Mouse (Mus musculus) hindbrain, embryonic 11.5 days (tissue): ENCODE data around the gene Foxred1. TPM values are rescaled to one million over a fixed set of nuclear protein-coding genes. Genes with fewer than 3 reads are reported as not detected.

Source experiments
- ATAC-seq: fragments of 200-750 bp; cut with Nextera tagmentation; 2 replicates; pipeline ENCODE4 v1.8.0; 2017; ENCODE audit warnings: mild to moderate bottlenecking, moderate TSS enrichment, moderate library complexity; ENCODE audit not compliant: low FRiP score
- DNase-seq: peaks from one replicate; pipeline ENCODE4 v3.0.0-alpha.2; 2015; ENCODE audit warnings: low spot score
- H3K27ac ChIP-seq: fragments of 300-500 bp; sonication (generic); 2 replicates; pipeline ENCODE4 v1.5.1; 2014; ENCODE audit warnings: mild to moderate bottlenecking, low read depth, low read length
- H3K27me3 ChIP-seq: fragments of 300-500 bp; sonication (generic); 2 replicates; pipeline ENCODE4 v1.6.1; 2014; ENCODE audit warnings: mild to moderate bottlenecking, low read length, moderate library complexity, mixed read lengths; ENCODE audit not compliant: control insufficient read depth, insufficient read depth
- H3K36me3 ChIP-seq: fragments of 300-500 bp; sonication (generic); 2 replicates; pipeline ENCODE4 v1.6.1; 2014; ENCODE audit warnings: mild to moderate bottlenecking, low read length, moderate library complexity, mixed read lengths; ENCODE audit not compliant: control insufficient read depth, insufficient read depth
- H3K4me1 ChIP-seq: fragments of 300-500 bp; sonication (generic); replicated peaks from 2 replicates; pipeline ENCODE4 v1.6.1; 2014; ENCODE audit warnings: low read length, mixed read lengths; ENCODE audit not compliant: control insufficient read depth, insufficient read depth
- H3K4me2 ChIP-seq: fragments of 300-500 bp; sonication (generic); replicated peaks from 2 replicates; pipeline ENCODE4 v1.6.1; 2014; ENCODE audit warnings: mild to moderate bottlenecking, low read depth, low read length
- H3K4me3 ChIP-seq: fragments of 300-500 bp; sonication (generic); 2 replicates; pipeline ENCODE4 v1.5.1; 2014; ENCODE audit warnings: low read depth, low read length
- H3K9ac ChIP-seq: fragments of 300-500 bp; sonication (generic); 2 replicates; pipeline ENCODE4 v1.6.1; 2014; ENCODE audit warnings: low read depth, low read length
- H3K9me3 ChIP-seq: fragments of 300-500 bp; sonication (generic); 2 replicates; pipeline ENCODE4 v1.6.1; 2016; ENCODE audit warnings: low read length; ENCODE audit not compliant: control insufficient read depth
- WGBS: fragments of 180-500 bp; shearing (Covaris S2); extraction: QIAGEN DNeasy Blood & Tissue Kit; methylation state at CpG from one replicate; pipeline ENCODE4 v1.1.7; 2014; 5-methylcytosine and 5-hydroxymethylcytosine counted together
- polyA plus RNA-seq: library from polyadenylated mRNA; unstranded; fragments of >200 nt; fragmentation: Nextera tagmentation; extraction: Ambion mirVana; gene quantifications from 2 replicates; pipeline ENCODE4 v1.2.1, GENCODE M21; 2014

Foxred1 gene
- polyA plus RNA-seq, 1 experiment from 2014 or later, result 30.7 TPM

DNA sequence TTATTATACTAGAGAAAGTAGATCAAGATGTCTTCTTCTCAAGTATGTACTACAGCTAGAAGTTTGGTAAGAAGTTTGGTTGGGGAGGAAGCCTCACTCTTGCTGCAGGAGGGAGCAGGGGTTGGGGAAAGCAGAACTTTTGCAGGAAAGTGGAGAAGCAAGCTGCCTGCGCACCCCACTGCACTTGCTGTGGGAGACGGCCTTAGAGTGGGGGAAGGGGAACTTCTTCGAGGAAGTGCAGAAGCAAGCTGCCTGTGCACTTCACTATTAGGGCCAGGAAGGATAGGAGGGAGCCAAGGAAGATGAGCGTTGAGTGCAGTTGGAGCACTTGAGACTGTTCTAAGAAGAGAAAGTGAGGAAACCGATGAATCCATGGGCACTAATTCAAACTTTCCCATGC is 27.5 kb downstream of the Foxred1 start:
- WGBS, result 68% methylated on average over 5 of the region's 5 CpGs
- H3K36me3 ChIP-seq, result 0 out of 2 replicates have a peak, but pooled peaks cover 2% of the 10 kb centered on the region
- H3K4me2 ChIP-seq, result no peak overlapping the region
- H3K4me1 ChIP-seq, result no peaks in the 10 kb centered on the region
- H3K27me3 ChIP-seq, result no peaks in the 10 kb centered on the region
- DNase-seq (no peak), ATAC-seq (no peak)
- H3K9ac ChIP-seq, result no peak overlapping the region
- no peak overlapping the region for H3K27ac ChIP-seq
- no peak overlapping the region for H3K4me3 ChIP-seq
- no peaks in the 10 kb centered on the region for H3K9me3 ChIP-seq

- 95% methylated on average over 2 of the region's 2 CpGs for WGBS
- DNase-seq (no peak), ATAC-seq (no peak)
- Histone ChIP-seq H3K9ac (no peak overlapping the region), H3K9me3 (no peaks in the 10 kb centered on the region), H3K4me3 (no peak overlapping the region), H3K36me3 (0 out of 2 replicates have a peak, but pooled peaks cover 2% of the 10 kb centered on the region), H3K4me2 (no peak overlapping the region), H3K27ac (no peak overlapping the region), H3K27me3 (no peaks in the 10 kb centered on the region), H3K4me1 (no peaks in the 10 kb centered on the region)
Observed at GRCm38 (mm10) chr9:35182832-35183231, 28.0 kb downstream of the Foxred1 start.

DNA sequence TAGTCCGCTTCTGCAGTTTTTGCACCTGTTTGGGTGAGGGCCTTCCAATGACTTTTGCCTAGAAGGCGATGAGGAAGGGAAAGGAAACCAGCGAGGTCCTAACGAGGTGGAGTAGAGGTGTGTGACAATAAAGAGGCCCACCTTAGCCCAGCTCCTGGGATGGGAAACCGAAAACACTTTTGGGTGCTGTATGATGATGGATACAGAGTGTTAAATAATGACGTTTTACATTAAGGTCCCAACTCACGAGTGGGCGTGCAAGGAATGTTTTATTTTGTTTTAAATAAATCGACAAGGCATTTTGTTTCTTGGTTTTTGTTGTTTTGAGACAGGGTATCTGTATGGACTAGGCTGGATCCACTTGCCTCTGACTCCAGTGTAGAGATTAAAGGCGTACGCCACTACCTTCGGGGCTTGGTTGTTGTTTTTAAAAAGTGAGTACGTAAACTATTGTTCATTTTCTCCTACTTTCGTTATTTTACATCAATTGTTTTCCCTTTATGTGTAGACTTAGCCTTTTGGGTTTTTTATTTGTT is 34.7 kb downstream of the Foxred1 start:
- ATAC-seq (peak; percentile 54), DNase-seq (no peak)
- H3K36me3 ChIP-seq, result no peaks in the 10 kb centered on the region
- WGBS, result 50% methylated on average over 14 of the region's 14 CpGs
- H3K9me3 ChIP-seq, result no peaks in the 10 kb centered on the region
- peak overlapping the region; percentile 63 for H3K4me3 ChIP-seq
- H3K9ac ChIP-seq, result no peak overlapping the region
- H3K4me1 ChIP-seq, result no peaks in the 10 kb centered on the region
- H3K27ac ChIP-seq, result no peak overlapping the region
- no peaks in the 10 kb centered on the region for H3K27me3 ChIP-seq
- H3K4me2 ChIP-seq, result peak overlapping the region; percentile 70

- Histone ChIP-seq H3K4me1 (no peaks in the 10 kb centered on the region), H3K9me3 (no peaks in the 10 kb centered on the region), H3K9ac (peak within 1 kb of the TSS; percentile 64), H3K36me3 (no peaks in the 10 kb centered on the region), H3K27me3 (no peaks in the 10 kb centered on the region), H3K4me2 (peak within 1 kb of the TSS; percentile 70), H3K27ac (0 out of 2 replicates have a peak within 1 kb of the TSS, but pooled peaks have one; percentile 54), H3K4me3 (peak within 1 kb of the TSS; percentile 63)
- ATAC-seq (peak; percentile 98), DNase-seq (peak; percentile 94)
- WGBS, result under 1% methylated on average over 38 of the region's 38 CpGs
Observed at GRCm38 (mm10) chr9:35175251-35176123, 35.4 kb downstream of the Foxred1 start, which contains the start of gene Dcps. Gene Dcps, minus strand, starts transcription at chr9:35176061.

DNA sequence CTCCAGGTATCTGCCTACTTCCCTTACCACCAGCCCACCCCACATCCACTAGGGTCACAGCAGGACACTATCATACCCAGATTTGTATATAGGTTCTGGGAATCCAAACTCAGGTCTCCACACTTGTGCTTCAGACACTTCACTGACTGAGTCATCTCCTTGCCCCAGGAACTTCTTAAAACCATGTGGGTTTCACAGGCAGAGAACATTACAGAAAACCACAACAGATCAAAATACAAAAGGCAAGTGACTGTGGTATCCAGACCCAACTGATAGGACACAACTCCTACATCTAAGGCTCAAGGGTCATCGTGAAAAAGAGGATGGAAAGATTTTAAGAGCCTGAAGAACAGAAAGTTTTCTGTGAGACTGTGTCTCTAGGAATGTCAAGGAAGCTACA is 37.5 kb downstream of the Foxred1 start:
- DNase-seq (no peak), ATAC-seq (no peak)
- no peak overlapping the region for H3K27ac ChIP-seq
- no peak overlapping the region for H3K9ac ChIP-seq
- no peaks in the 10 kb centered on the region for H3K4me1 ChIP-seq
- WGBS, result 89% methylated on average over 1 of the region's 1 CpGs
- no peaks in the 10 kb centered on the region for H3K9me3 ChIP-seq
- H3K4me3 ChIP-seq, result no peak overlapping the region
- H3K27me3 ChIP-seq, result no peaks in the 10 kb centered on the region
- no peaks in the 10 kb centered on the region for H3K36me3 ChIP-seq
- no peak overlapping the region for H3K4me2 ChIP-seq

DNA sequence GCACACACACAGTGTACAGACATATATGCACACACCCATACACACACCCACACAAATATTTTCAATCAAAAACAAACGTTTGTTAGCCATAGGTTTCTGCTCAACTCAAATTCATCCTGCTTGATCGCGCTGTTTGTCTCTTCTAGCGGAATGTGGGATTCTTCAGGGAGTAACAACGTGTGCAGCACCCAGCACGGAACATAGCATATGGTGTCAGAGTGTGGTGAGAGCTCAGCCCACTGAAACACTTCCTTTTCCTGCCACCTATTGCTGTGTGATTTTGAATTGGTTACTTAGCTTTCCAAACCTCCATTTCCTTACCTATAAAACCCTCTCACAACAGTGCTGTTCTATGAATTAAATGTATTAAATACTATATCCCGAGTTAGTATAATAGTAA is 40.8 kb downstream of the Foxred1 start:
- DNase-seq (no peak), ATAC-seq (no peak)
- no peaks in the 10 kb centered on the region for H3K36me3 ChIP-seq
- no peaks in the 10 kb centered on the region for H3K4me1 ChIP-seq
- 92% methylated on average over 7 of the region's 7 CpGs for WGBS
- no peak overlapping the region for H3K4me2 ChIP-seq
- no peak overlapping the region for H3K4me3 ChIP-seq
- no peaks in the 10 kb centered on the region for H3K27me3 ChIP-seq
- H3K27ac ChIP-seq, result no peak overlapping the region
- no peak overlapping the region for H3K9ac ChIP-seq
- H3K9me3 ChIP-seq, result no peaks in the 10 kb centered on the region

DNA sequence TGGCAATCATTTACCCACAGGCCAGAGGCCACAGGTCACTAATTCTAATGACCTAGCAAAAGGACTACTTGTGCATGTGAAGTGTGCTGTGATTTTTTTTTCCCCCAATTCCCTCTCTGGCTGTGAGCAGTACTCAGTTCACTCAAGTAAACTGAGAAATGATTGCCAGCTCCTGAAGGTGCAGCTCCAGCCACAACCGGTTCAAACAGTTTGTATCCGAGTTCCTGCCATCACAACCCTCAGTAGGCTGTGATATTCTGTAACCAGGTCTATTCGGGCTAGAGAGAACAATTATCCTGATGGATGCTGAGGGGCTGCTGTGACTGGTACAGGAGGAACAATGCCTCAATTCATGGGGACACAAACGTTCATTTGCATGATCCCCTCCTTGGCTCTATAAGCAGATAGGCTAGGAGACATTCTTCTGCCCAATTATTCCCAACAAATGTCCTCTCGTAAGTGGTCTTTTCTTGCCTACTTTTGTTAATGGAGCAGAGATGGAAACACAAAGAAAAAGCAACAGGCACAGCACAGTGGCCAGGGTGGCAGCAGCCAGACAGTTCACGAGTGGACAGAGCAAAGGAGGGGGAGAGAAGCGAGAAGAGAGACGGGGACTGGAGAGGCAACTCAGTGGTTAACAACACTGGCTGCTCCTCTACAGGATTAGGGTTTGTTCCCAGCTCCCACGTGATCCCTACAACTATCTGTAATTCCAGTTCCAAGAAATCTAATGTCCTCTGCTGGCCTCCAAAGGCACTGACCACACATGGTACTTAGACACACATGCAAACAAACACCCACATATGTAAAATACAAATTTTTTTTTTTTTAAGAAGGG is 43.8 kb downstream of the Foxred1 start:
- 31% methylated on average over 9 of the region's 9 CpGs for WGBS
- Histone ChIP-seq H3K27ac (0 out of 2 replicates have a peak overlapping the region, but pooled peaks have one; percentile 39), H3K9ac (no peak overlapping the region), H3K4me1 (no peaks in the 10 kb centered on the region), H3K4me3 (no peak overlapping the region), H3K9me3 (no peaks in the 10 kb centered on the region), H3K4me2 (0 out of 2 replicates have a peak overlapping the region, but pooled peaks have one; percentile 18), H3K27me3 (no peaks in the 10 kb centered on the region), H3K36me3 (no peaks in the 10 kb centered on the region)
- DNase-seq, result peak; percentile 12
- ATAC-seq, result peak; percentile 67

GRCm38 (mm10) chr9:35166144-35166797 is 44.6 kb downstream of the Foxred1 start:
- Histone ChIP-seq H3K4me1 (no peaks in the 10 kb centered on the region), H3K9ac (no peak overlapping the region), H3K27me3 (no peaks in the 10 kb centered on the region), H3K27ac (no peak overlapping the region), H3K9me3 (no peaks in the 10 kb centered on the region), H3K36me3 (no peaks in the 10 kb centered on the region), H3K4me3 (no peak overlapping the region), H3K4me2 (no peak overlapping the region)
- ATAC-seq (peak; percentile 48; the same call in 1 of the 2 replicates), DNase-seq (peak; percentile 39)
- WGBS, result 40% methylated on average over 3 of the region's 3 CpGs
